Mouse (Mus musculus) heart, postnatal 0 days (tissue): ENCODE data around the gene Rft1. TPM values are rescaled to one million over a fixed set of nuclear protein-coding genes. Genes with fewer than 3 reads are reported as not detected.

Source experiments
- ATAC-seq: fragments of 200-750 bp; cut with Nextera tagmentation; 2 replicates; pipeline ENCODE4 v1.8.0; 2017; ENCODE audit warnings: low read depth, moderate number of reproducible peaks, moderate library complexity; ENCODE audit not compliant: insufficient read depth
- DNase-seq: peaks from one replicate; pipeline ENCODE4 v3.0.0-alpha.2; 2016; ENCODE audit warnings: low spot score
- H3K27ac ChIP-seq: fragments of 300-500 bp; sonication (generic); 2 replicates; pipeline ENCODE4 v1.5.1; 2014; ENCODE audit warnings: low read depth, mild to moderate bottlenecking
- H3K27me3 ChIP-seq: fragments of 300-500 bp; sonication (generic); 2 replicates; pipeline ENCODE4 v1.6.1; 2014; ENCODE audit warnings: low read length, mixed read lengths; ENCODE audit not compliant: control insufficient read depth, insufficient read depth
- H3K36me3 ChIP-seq: fragments of 300-500 bp; sonication (generic); replicated peaks from 2 replicates; pipeline ENCODE4 v1.6.1; 2014; ENCODE audit warnings: low read length, mixed read lengths; ENCODE audit not compliant: control insufficient read depth, insufficient read depth
- H3K4me1 ChIP-seq: fragments of 300-500 bp; sonication (generic); 2 replicates; pipeline ENCODE4 v1.6.1; 2014; ENCODE audit warnings: antibody characterized with exemption; ENCODE audit not compliant: control insufficient read depth, insufficient read depth
- H3K4me2 ChIP-seq: fragments of 300-500 bp; sonication (generic); 2 replicates; pipeline ENCODE4 v1.6.1; 2014; ENCODE audit warnings: low read depth, mild to moderate bottlenecking, low read length, moderate library complexity
- H3K4me3 ChIP-seq: fragments of 300-500 bp; sonication (generic); 2 replicates; pipeline ENCODE4 v1.5.1; 2014; ENCODE audit warnings: low read depth, low read length
- H3K9ac ChIP-seq: fragments of 300-500 bp; sonication (generic); replicated peaks from 2 replicates; pipeline ENCODE4 v1.6.1; 2014; ENCODE audit warnings: low read depth, low read length, mixed read lengths
- H3K9me3 ChIP-seq: fragments of 300-500 bp; sonication (generic); replicated peaks from 2 replicates; pipeline ENCODE4 v1.6.1; 2016; ENCODE audit warnings: low read length; ENCODE audit not compliant: control insufficient read depth
- CTCF ChIP-seq: IDR thresholded peaks from 2 replicates; pipeline ENCODE4 v1.5.1; 2016; ENCODE audit warnings: antibody characterized with exemption, control low read depth, low read depth
- EP300 ChIP-seq: IDR thresholded peaks from 2 replicates; pipeline ENCODE4 v1.6.1; 2016; ENCODE audit warnings: antibody characterized with exemption, low read depth
- WGBS: fragments of 180-500 bp; shearing (Covaris S2); extraction: QIAGEN DNeasy Blood & Tissue Kit; methylation state at CpG from one replicate; pipeline ENCODE4 v1.1.7; 2014; 5-methylcytosine and 5-hydroxymethylcytosine counted together
- polyA plus RNA-seq: library from polyadenylated mRNA; unstranded; fragments of >200 nt; fragmentation: Nextera tagmentation; extraction: Ambion mirVana; gene quantifications from 2 replicates; pipeline ENCODE4 v1.2.1, GENCODE M21; 2015
- total RNA-seq: library from RNA; depleted of rRNA; stranded (reverse); fragments of >200 nt; gene quantifications from 2 replicates; pipeline ENCODE4 v1.2.3, GENCODE M21; 2014; ENCODE audit warnings: low replicate concordance; rRNA removed

Rft1 gene
- total RNA-seq (13.3 and 17.6 TPM in 2 replicates), polyA plus RNA-seq (10.4 and 11.0 TPM in 2 replicates)

GRCm38 (mm10) chr14:30653943-30654659 is at the start of gene Rft1:
Rft1 (plus strand) TSS chr14:30654360.
- Histone ChIP-seq H3K4me1 (peaks cover 12% of the 10 kb centered on the region; the same call in 1 of the 2 replicates), H3K27me3 (no peaks in the 10 kb centered on the region), H3K4me2 (peak within 1 kb of the TSS; percentile 64), H3K4me3 (peak within 1 kb of the TSS; percentile 91), H3K9me3 (no peaks in the 10 kb centered on the region), H3K9ac (peak within 1 kb of the TSS; percentile 96), H3K36me3 (peaks cover 6% of the 10 kb centered on the region; the same call in 1 of the 2 replicates), H3K27ac (peak within 1 kb of the TSS; percentile 89)
- peak; percentile 78 for ATAC-seq
- TF ChIP-seq CTCF (no peak), EP300 (peak; percentile 37; the same call in 1 of the 2 replicates)
- peak; percentile 87 for DNase-seq
- WGBS, result 2% methylated on average over 38 of the region's 38 CpGs

- H3K4me2 ChIP-seq, result no peak overlapping the region
- ATAC-seq (no peak), DNase-seq (no peak)
- H3K4me1 ChIP-seq, result no peaks in the 10 kb centered on the region
- H3K4me3 ChIP-seq, result no peak overlapping the region
- H3K9me3 ChIP-seq, result no peaks in the 10 kb centered on the region
- WGBS, result 84% methylated on average over 5 of the region's 5 CpGs
- no peak overlapping the region for H3K9ac ChIP-seq
- TF ChIP-seq EP300, result no peak
- no peak for TF ChIP-seq CTCF
- no peak overlapping the region for H3K27ac ChIP-seq
- H3K36me3 ChIP-seq, result peaks cover 18% of the 10 kb centered on the region
- H3K27me3 ChIP-seq, result no peaks in the 10 kb centered on the region
These were observed 47.3 kb upstream of the Rft1 start for GRCm38 (mm10) chr14:30606817-30607216.

- no peak for ATAC-seq
- no peak overlapping the region for H3K4me2 ChIP-seq
- H3K4me1 ChIP-seq, result no peaks in the 10 kb centered on the region
- H3K4me3 ChIP-seq, result no peak overlapping the region
- whole genome bisulfite sequencing, result 72% methylated on average over 4 of the region's 4 CpGs
- H3K27me3 ChIP-seq, result no peaks in the 10 kb centered on the region
- no peak for TF ChIP-seq CTCF
- TF ChIP-seq EP300, result no peak
- H3K36me3 ChIP-seq, result peaks cover 10% of the 10 kb centered on the region; the same call in 1 of the 2 replicates
- no peak overlapping the region for H3K9ac ChIP-seq
- H3K9me3 ChIP-seq, result no peaks in the 10 kb centered on the region
- no peak for DNase-seq
- no peak overlapping the region for H3K27ac ChIP-seq
These were observed 46.5 kb upstream of the Rft1 start for GRCm38 (mm10) chr14:30607696-30608095.

GRCm38 (mm10) chr14:30608176-30608575 is 46.0 kb upstream of the Rft1 start:
- H3K27ac ChIP-seq, result no peak overlapping the region
- no peak overlapping the region for H3K4me2 ChIP-seq
- no peaks in the 10 kb centered on the region for H3K4me1 ChIP-seq
- DNase-seq, result no peak
- peaks cover 9% of the 10 kb centered on the region; the same call in 1 of the 2 replicates for H3K36me3 ChIP-seq
- ATAC-seq, result no peak
- 80% methylated on average over 6 of the region's 6 CpGs for WGBS
- H3K4me3 ChIP-seq, result no peak overlapping the region
- H3K9ac ChIP-seq, result no peak overlapping the region
- no peaks in the 10 kb centered on the region for H3K27me3 ChIP-seq
- TF ChIP-seq CTCF (no peak), EP300 (no peak)
- H3K9me3 ChIP-seq, result no peaks in the 10 kb centered on the region

- H3K9me3 ChIP-seq, result no peaks in the 10 kb centered on the region
These were observed 44.7 kb upstream of the Rft1 start for GRCm38 (mm10) chr14:30609499-30609898.

More at GRCm38 (mm10) chr14:30609499-30609898, 44.7 kb upstream of the Rft1 start:
- 87% methylated on average over 3 of the region's 3 CpGs for WGBS
- DNase-seq (no peak), ATAC-seq (no peak)
- no peaks in the 10 kb centered on the region for H3K4me1 ChIP-seq
- TF ChIP-seq CTCF (no peak), EP300 (no peak)
- peaks cover 9% of the 10 kb centered on the region; the same call in 1 of the 2 replicates for H3K36me3 ChIP-seq
- H3K9ac ChIP-seq, result no peak overlapping the region
- H3K27ac ChIP-seq, result no peak overlapping the region
- no peaks in the 10 kb centered on the region for H3K27me3 ChIP-seq
- H3K4me3 ChIP-seq, result no peak overlapping the region
- H3K4me2 ChIP-seq, result no peak overlapping the region
